Comparison of ENCODE assay signal across 21 mouse cellular contexts in the genomic region with DNA sequence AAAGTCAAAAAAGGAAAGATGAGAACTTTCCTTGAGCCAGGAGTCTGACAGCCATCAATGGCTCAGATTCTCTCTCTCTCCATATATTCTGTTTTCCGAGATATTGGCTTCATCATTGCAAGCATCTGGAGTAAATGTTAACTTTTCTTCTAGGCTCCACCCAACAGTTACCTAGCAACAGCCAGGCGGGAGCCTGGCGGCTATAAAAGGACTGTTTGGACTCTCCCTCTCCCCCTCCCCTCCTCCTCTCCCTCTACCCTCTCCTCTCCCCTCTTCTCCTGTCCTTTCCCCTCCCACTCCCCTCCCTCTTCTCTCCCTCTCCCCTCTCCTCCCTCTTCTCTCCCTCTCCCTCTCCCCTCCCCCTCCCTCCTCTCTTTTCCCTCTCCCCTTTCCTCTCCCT. TPM values are rescaled to one million over a fixed set of nuclear protein-coding genes. Genes with fewer than 3 reads are reported as not detected.
DNase-seq lines count a peak whose midpoint lies in the region; ATAC-seq and TF ChIP-seq lines count a peak whose summit lies in the region.
"Had no signal": no experiment of that assay in that cellular context is flagged by ENCODE, and none has a peak within 500 bp of the region (broad histone marks: within the 10 kb centered on the region; RNA-seq: fewer than 3 reads in every experiment).

No protein-coding gene starts in this region.

- H3K9me3 ChIP-seq in forebrain, postnatal 0 days (ENCODE audit: low read length) = no peaks in the 10 kb centered on the region
- no peaks in the 10 kb centered on the region for H3K9me3 ChIP-seq in forebrain, embryonic 10.5 days
- H3K9me3 ChIP-seq in midbrain, embryonic 11.5 days (ENCODE audit: control insufficient read depth, low read length) = no peaks in the 10 kb centered on the region
- H3K9me3 ChIP-seq in midbrain, embryonic 15.5 days = no peaks in the 10 kb centered on the region
- H3K9me3 ChIP-seq in limb, embryonic 10.5 days (replicated peaks) = 0 out of 2 replicates have a peak, but pooled peaks cover under 1% of the 10 kb centered on the region
- H3K9me3 ChIP-seq: embryonic facial prominence, embryonic 13.5 days; G1E; liver, embryonic 12.5 days had no signal

- H3K27me3 ChIP-seq in forebrain, postnatal 0 days (ENCODE audit: insufficient read depth, low read length) = no peaks in the 10 kb centered on the region
- H3K27me3 ChIP-seq in forebrain, embryonic 10.5 days (ENCODE audit: poor library complexity, severe bottlenecking) = peaks cover 4% of the 10 kb centered on the region; the same call in 1 of the 2 replicates
- no peaks in the 10 kb centered on the region for H3K27me3 ChIP-seq in midbrain, embryonic 11.5 days (ENCODE audit: control insufficient read depth, insufficient read depth, low read length)
- no peaks in the 10 kb centered on the region for H3K27me3 ChIP-seq in midbrain, embryonic 15.5 days (replicated peaks)
- no peaks in the 10 kb centered on the region for H3K27me3 ChIP-seq in limb, embryonic 10.5 days (ENCODE audit: low read depth, poor library complexity, severe bottlenecking)
- H3K27me3 ChIP-seq: embryonic facial prominence, embryonic 13.5 days; liver, embryonic 12.5 days had no signal

- peak; percentile 20 for DNase-seq in forebrain, postnatal 0 days
- no peak for DNase-seq in forebrain, embryonic 10.5 days (ENCODE audit: extremely low spot score, low spot score)
- peak; percentile 90 for DNase-seq in midbrain, embryonic 11.5 days (ENCODE audit: low spot score, missing footprints)
- DNase-seq in brain, embryonic 14.5 days (ENCODE audit: low read depth) = peak; percentile 40
- peak; percentile 35 for DNase-seq in limb, embryonic 10.5 days (ENCODE audit: low spot score)
- DNase-seq in heart, postnatal 36 days = no peak
- DNase-seq in ovary, adult 18-20 months (ENCODE audit: low spot score) = no peak
- DNase-seq: adrenal gland, postnatal 36 days; cerebellum, adult 18-20 months; cerebellum, postnatal 25 days; gastrocnemius, postnatal 25 days; heart, adult 2 months; kidney, adult 8-10 months; kidney, postnatal 36 days; left cerebral cortex, postnatal 4 days; thymus, postnatal 14 days had no signal

- no peaks in the 10 kb centered on the region for H3K4me1 ChIP-seq in forebrain, postnatal 0 days (ENCODE audit: insufficient read depth)
- H3K4me1 ChIP-seq in forebrain, embryonic 10.5 days = peaks cover 18% of the 10 kb centered on the region
- no peaks in the 10 kb centered on the region for H3K4me1 ChIP-seq in midbrain, embryonic 11.5 days (ENCODE audit: control insufficient read depth, insufficient read depth, low read length)
- H3K4me1 ChIP-seq in midbrain, embryonic 15.5 days = no peaks in the 10 kb centered on the region; the same call in 1 of the 2 replicates
- peaks cover 9% of the 10 kb centered on the region; the same call in 1 of the 2 replicates for H3K4me1 ChIP-seq in limb, embryonic 10.5 days
- H3K4me1 ChIP-seq: embryonic facial prominence, embryonic 13.5 days had no signal

- ATAC-seq in forebrain, postnatal 0 days = peak; percentile 38; the same call in 1 of the 2 replicates
- ATAC-seq in midbrain, embryonic 11.5 days (ENCODE audit: low FRiP score) = peak; percentile 66
- ATAC-seq in midbrain, embryonic 15.5 days (replicated peaks) = no peak
- ATAC-seq: inflammation-experienced regulatory T-cells, adult 6 months; liver, embryonic 12.5 days had no signal

- intact Hi-C loops in heart, postnatal 36 days (cut with DNase I) = no loop called here

- no peak for TF ChIP-seq POLR2A in brain, embryonic 14.5 days (IDR thresholded peaks at IDR 0.05; ENCODE audit: borderline replicate concordance, extremely low read depth, insufficient read depth, insufficient read length, poor library complexity, severe bottlenecking)

- no peak overlapping the region for H3K4me3 ChIP-seq in forebrain, postnatal 0 days (ENCODE audit: low read depth, low read length)
- no peak overlapping the region for H3K4me3 ChIP-seq in forebrain, embryonic 10.5 days
- no peak overlapping the region for H3K4me3 ChIP-seq in midbrain, embryonic 11.5 days (ENCODE audit: low read depth, low read length)
- H3K4me3 ChIP-seq in midbrain, embryonic 15.5 days = no peak overlapping the region
- H3K4me3 ChIP-seq in limb, embryonic 10.5 days = no peak overlapping the region
- H3K4me3 ChIP-seq: heart, adult 2 months; liver, embryonic 12.5 days had no signal

- 4% methylated on average over 3 of the region's 3 CpGs for WGBS in forebrain, postnatal 0 days
- WGBS in forebrain, embryonic 10.5 days = 41% methylated on average over 3 of the region's 3 CpGs
- 16% methylated on average over 3 of the region's 3 CpGs for WGBS in midbrain, embryonic 11.5 days
- WGBS in midbrain, embryonic 15.5 days = 19% methylated on average over 3 of the region's 3 CpGs
- WGBS in limb, embryonic 10.5 days = 26% methylated on average over 3 of the region's 3 CpGs

- TF ChIP-seq CTCF in forebrain, postnatal 0 days (IDR thresholded peaks at IDR 0.05; ENCODE audit: low read depth) = no peak
- no peak for TF ChIP-seq CTCF in brain, embryonic 14.5 days (IDR thresholded peaks at IDR 0.05; ENCODE audit: borderline replicate concordance, extremely low read depth, insufficient read depth, insufficient read length)

- H3K36me3 ChIP-seq in forebrain, postnatal 0 days (ENCODE audit: insufficient read depth) = no peaks in the 10 kb centered on the region
- H3K36me3 ChIP-seq in forebrain, embryonic 10.5 days (replicated peaks) = no peaks in the 10 kb centered on the region
- no peaks in the 10 kb centered on the region for H3K36me3 ChIP-seq in midbrain, embryonic 11.5 days (ENCODE audit: control insufficient read depth, insufficient read depth, low read length)
- H3K36me3 ChIP-seq in midbrain, embryonic 15.5 days (replicated peaks) = no peaks in the 10 kb centered on the region
- no peaks in the 10 kb centered on the region for H3K36me3 ChIP-seq in limb, embryonic 10.5 days
- H3K36me3 ChIP-seq: embryonic facial prominence, embryonic 13.5 days; G1E; liver, embryonic 12.5 days had no signal

- no peak overlapping the region for H3K27ac ChIP-seq in forebrain, postnatal 0 days (ENCODE audit: low read depth, low read length)
- no peak overlapping the region for H3K27ac ChIP-seq in forebrain, embryonic 10.5 days
- no peak overlapping the region for H3K27ac ChIP-seq in midbrain, embryonic 11.5 days (ENCODE audit: low read depth, low read length)
- H3K27ac ChIP-seq in midbrain, embryonic 15.5 days = no peak overlapping the region
- H3K27ac ChIP-seq in limb, embryonic 10.5 days = no peak overlapping the region
- H3K27ac ChIP-seq: embryonic facial prominence, embryonic 13.5 days; heart, adult 2 months; liver, embryonic 12.5 days had no signal

- H3K4me2 ChIP-seq in forebrain, postnatal 0 days (ENCODE audit: low read depth) = no peak overlapping the region
- H3K4me2 ChIP-seq in midbrain, embryonic 11.5 days = no peak overlapping the region
- no peak overlapping the region for H3K4me2 ChIP-seq in midbrain, embryonic 15.5 days
- H3K4me2 ChIP-seq: embryonic facial prominence, embryonic 13.5 days; liver, embryonic 12.5 days had no signal

- H3K9ac ChIP-seq in forebrain, postnatal 0 days = no peak overlapping the region
- no peak overlapping the region for H3K9ac ChIP-seq in midbrain, embryonic 11.5 days (ENCODE audit: low read length)
- H3K9ac ChIP-seq in midbrain, embryonic 15.5 days = no peak overlapping the region
- H3K9ac ChIP-seq: embryonic facial prominence, embryonic 13.5 days; liver, embryonic 12.5 days had no signal

RNA-seq across cellular contexts. Expression of a gene that starts 4.8 kb away (rescaled TPM):
- 7.1 and 8.6 TPM in 2 replicates for total RNA-seq in forebrain, postnatal 0 days (2014; rRNA removed)
- polyA plus RNA-seq in forebrain, postnatal 0 days (2015; fragmentation: Nextera tagmentation; extraction: Ambion mirVana) = 8.7 and 9.0 TPM in 2 replicates
- 15.2 and 16.1 TPM in 2 replicates for polyA plus RNA-seq in forebrain, embryonic 10.5 days (2016; fragmentation: Nextera tagmentation; extraction: Ambion mirVana)
- polyA plus RNA-seq in midbrain, embryonic 11.5 days (2014; fragmentation: Nextera tagmentation; extraction: Ambion mirVana) = 11.2 and 12.8 TPM in 2 replicates
- 7.1 and 7.5 TPM in 2 replicates for polyA plus RNA-seq in midbrain, embryonic 15.5 days (2015; fragmentation: Nextera tagmentation; extraction: Ambion mirVana)
- polyA plus RNA-seq in brain, embryonic 14.5 days (2012; rRNA removed) = 7.0 and 7.4 TPM in 2 replicates
- 19.8 and 21.8 TPM in 2 replicates for polyA plus RNA-seq in limb, embryonic 10.5 days (2016; fragmentation: Nextera tagmentation; extraction: Ambion mirVana)
- 10 to 100 TPM; 64.8 to 68.8 TPM for total RNA-seq in heart, postnatal 36 days (2021)
- total RNA-seq: G1E had no signal
- polyA plus RNA-seq: G1E had no signal

Comparison
In these comparisons a context has a peak if more than half of its experiments do, and no peak if none do; other contexts are left out.
1. DNase-seq: peak in forebrain, postnatal 0 days (single experiment), midbrain, embryonic 11.5 days (single experiment), brain, embryonic 14.5 days (single experiment) and limb, embryonic 10.5 days (single experiment); none in forebrain, embryonic 10.5 days (single experiment), heart, postnatal 36 days (0 of 2) and ovary, adult 18-20 months (single experiment).